Mouse (Mus musculus): ENCODE results near the gene Kcnc2. TPM values are rescaled to one million over a fixed set of nuclear protein-coding genes. Genes with fewer than 3 reads are reported as not detected.

Gene Kcnc2
- polyA plus RNA-seq, 1 experiment, result 0.48 TPM

- Histone ChIP-seq H3K27me3 (ENCODE audit: control insufficient read depth, insufficient read depth, insufficient read length) (no peaks in the 10 kb centered on the region), H3K4me3 (no peak overlapping the region)
Observed at GRCm38 (mm10) chr10:112400591-112401404, 129.9 kb downstream of the Kcnc2 start.

GRCm38 (mm10) chr10:112409525-112409924, 138.6 kb downstream of the Kcnc2 start:
- no peaks in the 10 kb centered on the region for H3K36me3 ChIP-seq (ENCODE audit: control insufficient read depth, insufficient read depth)
- H3ac ChIP-seq (ENCODE audit: control insufficient read depth, insufficient read length), result no peak overlapping the region
- H3K4me2 ChIP-seq (ENCODE audit: low read depth), result no peak overlapping the region
- H3K79me2 ChIP-seq (ENCODE audit: control insufficient read depth, insufficient read depth), result no peaks in the 10 kb centered on the region
- H3K27me3 ChIP-seq (ENCODE audit: control insufficient read depth, insufficient read depth, insufficient read length), result no peaks in the 10 kb centered on the region
- H3K4me3 ChIP-seq, result no peak overlapping the region
- TF ChIP-seq POLR2A (IDR thresholded peaks at IDR 0.05; ENCODE audit: insufficient read length, low read depth) (no peak), POLR2AphosphoS2 (IDR thresholded peaks at IDR 0.05; ENCODE audit: insufficient read length, low read depth) (no peak), USF1 (IDR thresholded peaks at IDR 0.05; ENCODE audit: low read depth) (no peak), MAX (IDR thresholded peaks at IDR 0.05; ENCODE audit: low read depth) (no peak), TCF12 (IDR thresholded peaks at IDR 0.05; ENCODE audit: insufficient read depth, poor library complexity, severe bottlenecking) (no peak), CEBPB (IDR thresholded peaks at IDR 0.05; ENCODE audit: insufficient read depth, poor library complexity, severe bottlenecking) (no peak), REST (IDR thresholded peaks at IDR 0.05; ENCODE audit: insufficient read depth, insufficient read length) (no peak), MYOD1 (IDR thresholded peaks at IDR 0.05; ENCODE audit: control insufficient read depth in 1 of 3, insufficient read length in 2 of 3, low read depth in 2 of 3) (no peak), E2F4 (IDR thresholded peaks at IDR 0.05; ENCODE audit: insufficient read depth) (no peak), TCF3 (IDR thresholded peaks at IDR 0.05; ENCODE audit: insufficient read length, low read depth) (no peak), SRF (IDR thresholded peaks at IDR 0.05; ENCODE audit: control insufficient read depth, insufficient read length, low read depth) (no peak), MYOG (IDR thresholded peaks at IDR 0.05; ENCODE audit: control insufficient read depth in 1 of 3, insufficient read depth in 1 of 3, insufficient read length in 2 of 3, low read depth in 2 of 3) (no peak)

More at GRCm38 (mm10) chr10:112400591-112401404, 129.9 kb downstream of the Kcnc2 start:
- TF ChIP-seq MYOG (IDR thresholded peaks at IDR 0.05; ENCODE audit: control insufficient read depth in 1 of 3, insufficient read depth in 1 of 3, insufficient read length in 2 of 3, low read depth in 2 of 3), result no peak
- no peak for TF ChIP-seq REST (IDR thresholded peaks at IDR 0.05; ENCODE audit: insufficient read depth, insufficient read length)
- Histone ChIP-seq H3K4me2 (ENCODE audit: low read depth) (peak overlapping the region; percentile 65), H3ac (ENCODE audit: control insufficient read depth, insufficient read length) (no peak overlapping the region), H3K79me2 (ENCODE audit: control insufficient read depth, insufficient read depth) (no peaks in the 10 kb centered on the region), H3K36me3 (ENCODE audit: control insufficient read depth, insufficient read depth) (no peaks in the 10 kb centered on the region)

GRCm38 (mm10) chr10:112423327-112423726, 152.4 kb downstream of the Kcnc2 start:
- H3ac ChIP-seq (ENCODE audit: control insufficient read depth, insufficient read length), result no peak overlapping the region
- H3K36me3 ChIP-seq (ENCODE audit: control insufficient read depth, insufficient read depth), result no peaks in the 10 kb centered on the region
- H3K4me3 ChIP-seq, result no peak overlapping the region
- H3K27me3 ChIP-seq (ENCODE audit: control insufficient read depth, insufficient read depth, insufficient read length), result no peaks in the 10 kb centered on the region
- no peaks in the 10 kb centered on the region for H3K79me2 ChIP-seq (ENCODE audit: control insufficient read depth, insufficient read depth)
- no peak overlapping the region for H3K4me2 ChIP-seq (ENCODE audit: low read depth)
- TF ChIP-seq SRF (IDR thresholded peaks at IDR 0.05; ENCODE audit: control insufficient read depth, insufficient read length, low read depth) (no peak), REST (IDR thresholded peaks at IDR 0.05; ENCODE audit: insufficient read depth, insufficient read length) (peak; percentile 90)

- H3ac ChIP-seq (ENCODE audit: control insufficient read depth, insufficient read length), result no peak overlapping the region
- H3K79me2 ChIP-seq (ENCODE audit: control insufficient read depth, insufficient read depth), result no peaks in the 10 kb centered on the region
- no peak overlapping the region for H3K4me2 ChIP-seq (ENCODE audit: low read depth)
- no peak overlapping the region for H3K4me3 ChIP-seq
- H3K36me3 ChIP-seq (ENCODE audit: control insufficient read depth, insufficient read depth), result no peaks in the 10 kb centered on the region
- no peaks in the 10 kb centered on the region for H3K27me3 ChIP-seq (ENCODE audit: control insufficient read depth, insufficient read depth, insufficient read length)
- TF ChIP-seq TCF12 (IDR thresholded peaks at IDR 0.05; ENCODE audit: insufficient read depth, poor library complexity, severe bottlenecking), result no peak
- no peak for TF ChIP-seq E2F4 (IDR thresholded peaks at IDR 0.05; ENCODE audit: insufficient read depth)
- TF ChIP-seq TCF3 (IDR thresholded peaks at IDR 0.05; ENCODE audit: insufficient read length, low read depth), result no peak
- no peak for TF ChIP-seq SRF (IDR thresholded peaks at IDR 0.05; ENCODE audit: control insufficient read depth, insufficient read length, low read depth)
- TF ChIP-seq POLR2A (IDR thresholded peaks at IDR 0.05; ENCODE audit: insufficient read length, low read depth), result no peak
- TF ChIP-seq MYOG (IDR thresholded peaks at IDR 0.05; ENCODE audit: control insufficient read depth in 1 of 3, insufficient read depth in 1 of 3, insufficient read length in 2 of 3, low read depth in 2 of 3), result no peak
- TF ChIP-seq POLR2AphosphoS2 (IDR thresholded peaks at IDR 0.05; ENCODE audit: insufficient read length, low read depth), result no peak
- no peak for TF ChIP-seq REST (IDR thresholded peaks at IDR 0.05; ENCODE audit: insufficient read depth, insufficient read length)
- TF ChIP-seq USF1 (IDR thresholded peaks at IDR 0.05; ENCODE audit: low read depth), result no peak
- TF ChIP-seq MAX (IDR thresholded peaks at IDR 0.05; ENCODE audit: low read depth), result no peak
- no peak for TF ChIP-seq CEBPB (IDR thresholded peaks at IDR 0.05; ENCODE audit: insufficient read depth, poor library complexity, severe bottlenecking)
- TF ChIP-seq MYOD1 (IDR thresholded peaks at IDR 0.05; ENCODE audit: control insufficient read depth in 1 of 3, insufficient read length in 2 of 3, low read depth in 2 of 3), result no peak
Observed at GRCm38 (mm10) chr10:112436950-112437349, 166.0 kb downstream of the Kcnc2 start.

- TF ChIP-seq E2F4 (IDR thresholded peaks at IDR 0.05; ENCODE audit: insufficient read depth), result no peak
- TF ChIP-seq TCF12 (IDR thresholded peaks at IDR 0.05; ENCODE audit: insufficient read depth, poor library complexity, severe bottlenecking), result no peak
- peak; percentile 8 for TF ChIP-seq USF1 (IDR thresholded peaks at IDR 0.05; ENCODE audit: low read depth)
- TF ChIP-seq POLR2AphosphoS2 (IDR thresholded peaks at IDR 0.05; ENCODE audit: insufficient read length, low read depth), result no peak
- TF ChIP-seq TCF3 (IDR thresholded peaks at IDR 0.05; ENCODE audit: insufficient read length, low read depth), result no peak
- TF ChIP-seq MAX (IDR thresholded peaks at IDR 0.05; ENCODE audit: low read depth), result no peak
- TF ChIP-seq REST (IDR thresholded peaks at IDR 0.05; ENCODE audit: insufficient read depth, insufficient read length), result no peak
- H3K4me3 ChIP-seq, result no peak overlapping the region
- H3K27me3 ChIP-seq (ENCODE audit: control insufficient read depth, insufficient read depth, insufficient read length), result no peaks in the 10 kb centered on the region
- H3ac ChIP-seq (ENCODE audit: control insufficient read depth, insufficient read length), result no peak overlapping the region
- no peaks in the 10 kb centered on the region for H3K36me3 ChIP-seq (ENCODE audit: control insufficient read depth, insufficient read depth)
- no peak overlapping the region for H3K4me2 ChIP-seq (ENCODE audit: low read depth)
- no peaks in the 10 kb centered on the region for H3K79me2 ChIP-seq (ENCODE audit: control insufficient read depth, insufficient read depth)
Observed at GRCm38 (mm10) chr10:112444640-112445039, 173.7 kb downstream of the Kcnc2 start.
